Mouse (Mus musculus): ENCODE measurements around the gene Pdrg1.

The Pdrg1 gene

DNA sequence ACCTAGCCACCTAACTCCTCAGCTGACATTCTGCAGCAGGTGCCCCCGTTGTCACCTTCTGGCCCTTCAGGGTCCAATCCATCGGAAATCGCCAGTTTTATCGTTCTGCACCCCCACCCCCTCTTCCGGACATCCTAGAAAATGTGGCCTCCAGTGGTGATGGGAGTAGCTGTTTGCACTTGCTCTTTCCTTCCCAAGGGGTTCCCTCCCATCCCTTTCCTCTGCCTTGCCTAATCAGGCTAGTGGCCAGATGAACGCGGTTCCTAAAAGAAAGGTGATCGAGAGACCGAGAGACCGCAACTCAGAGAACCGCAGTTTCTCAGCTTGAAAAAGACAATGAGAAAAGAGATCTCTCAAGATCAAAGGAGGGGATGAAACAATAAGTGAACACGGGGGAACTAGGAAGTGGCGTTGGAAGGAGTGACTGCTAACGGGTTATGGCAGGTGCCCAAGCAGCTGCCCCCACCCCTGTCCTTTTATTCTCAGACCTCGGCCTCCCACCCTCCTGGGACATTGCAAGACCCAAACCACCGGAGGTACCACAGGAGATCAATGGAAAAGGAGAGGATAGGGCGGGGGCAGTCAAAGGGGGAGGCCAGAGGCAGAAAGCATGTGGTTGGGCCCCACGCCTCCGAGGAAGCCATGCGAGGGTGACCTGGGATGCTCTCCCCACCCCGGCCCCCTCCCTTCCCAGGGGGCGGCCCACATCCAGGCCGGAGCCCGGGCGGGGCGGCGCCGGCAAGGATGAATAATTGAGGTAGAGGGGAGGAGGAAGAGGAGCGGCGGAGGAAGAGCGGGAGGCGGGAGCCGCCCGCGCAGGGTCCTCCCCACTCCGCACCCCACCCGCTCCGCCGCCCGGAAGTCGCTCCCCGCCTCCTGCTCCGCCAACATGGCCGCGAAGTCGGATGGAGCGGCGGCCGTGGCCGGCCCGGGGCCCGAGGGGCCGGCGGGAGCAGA is 16.2 kb upstream of the Pdrg1 start, which contains the start of gene Xkr7:
Gene Xkr7, plus strand, starts transcription at position 727 of the 957 bp plus-strand sequence.
- peak in 1 of 2 experiments; percentile 28 for DNase-seq

DNA sequence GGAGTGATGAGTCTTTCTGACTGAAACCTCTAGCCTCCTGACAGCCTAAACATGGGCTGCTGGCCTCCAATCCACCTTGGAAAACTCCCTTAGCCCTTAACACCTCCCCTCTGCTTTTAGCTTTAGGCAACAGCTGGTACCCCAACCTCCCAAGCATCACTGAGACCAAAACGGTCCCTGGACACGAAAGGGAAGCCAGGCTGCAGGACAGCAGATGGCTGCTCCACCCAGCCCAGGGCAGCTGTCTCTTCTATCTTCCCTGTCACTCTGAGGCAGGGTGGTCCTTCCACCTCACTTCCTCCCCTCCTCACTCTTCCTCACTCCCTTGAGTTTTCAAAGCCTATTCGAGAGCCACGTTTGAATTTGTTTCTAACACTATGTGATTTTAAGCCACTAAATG is 15.2 kb upstream of the Pdrg1 start:
- DNase-seq, result no peak

DNA sequence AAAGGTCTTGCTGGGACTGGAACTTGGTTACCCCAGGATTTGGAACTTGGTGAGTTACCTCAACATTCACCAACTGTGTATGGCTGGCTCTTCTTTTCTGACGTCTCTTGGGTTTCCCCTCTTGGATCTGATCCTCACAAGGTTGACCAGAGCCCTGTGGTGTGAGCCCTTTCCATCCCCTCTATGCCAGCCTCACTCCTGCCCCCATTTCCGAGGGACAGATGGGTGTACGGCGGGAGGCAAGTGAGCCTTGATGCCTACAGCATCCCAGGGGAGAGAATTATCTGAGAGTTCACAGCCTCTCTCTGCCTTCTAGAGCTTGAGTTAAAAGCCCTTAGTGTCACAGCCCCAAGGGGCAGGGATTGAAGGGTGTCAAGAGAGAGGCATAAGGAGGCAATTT is 12.3 kb upstream of the Pdrg1 start:
- no peak for DNase-seq

DNA sequence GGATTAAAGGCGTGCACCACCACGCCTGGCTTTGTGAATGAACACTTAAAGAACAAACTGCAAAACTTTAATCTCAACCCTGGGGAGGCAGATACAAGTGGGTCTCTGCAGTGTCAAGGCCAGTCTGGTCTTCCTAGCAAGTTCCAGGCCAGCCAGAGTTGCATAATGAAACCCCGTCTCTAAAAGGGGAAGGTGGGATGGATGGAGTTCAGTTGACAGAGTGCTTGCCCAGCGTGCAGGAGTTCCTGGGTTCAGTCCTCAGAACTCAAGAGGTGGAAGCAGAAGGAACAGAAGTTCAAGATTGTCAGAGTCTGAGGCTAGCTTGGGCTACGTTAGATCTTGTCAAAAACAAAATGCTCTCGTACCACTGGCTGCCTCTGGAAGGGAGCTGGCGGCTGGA is 10.8 kb upstream of the Pdrg1 start:
- no peak for DNase-seq

DNA sequence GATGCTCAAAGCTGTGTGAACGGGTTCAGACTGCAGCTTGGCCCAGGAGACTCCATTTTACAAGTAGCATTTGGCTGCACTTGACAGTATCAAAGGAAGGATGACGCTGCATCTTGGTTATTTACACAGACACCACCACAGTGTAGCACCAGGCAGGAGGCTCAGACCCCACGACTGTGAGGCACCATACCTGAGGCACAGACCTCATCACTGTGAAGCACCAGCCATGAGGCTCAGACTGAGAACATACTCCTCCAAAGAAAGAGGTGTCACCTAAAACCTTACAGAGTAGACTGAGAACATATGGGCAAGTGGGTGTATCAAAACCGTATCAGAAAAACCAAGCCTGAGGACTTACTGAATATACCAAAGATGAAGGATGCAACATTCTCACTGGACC is 7.6 kb upstream of the Pdrg1 start:
- no peak for DNase-seq

DNA sequence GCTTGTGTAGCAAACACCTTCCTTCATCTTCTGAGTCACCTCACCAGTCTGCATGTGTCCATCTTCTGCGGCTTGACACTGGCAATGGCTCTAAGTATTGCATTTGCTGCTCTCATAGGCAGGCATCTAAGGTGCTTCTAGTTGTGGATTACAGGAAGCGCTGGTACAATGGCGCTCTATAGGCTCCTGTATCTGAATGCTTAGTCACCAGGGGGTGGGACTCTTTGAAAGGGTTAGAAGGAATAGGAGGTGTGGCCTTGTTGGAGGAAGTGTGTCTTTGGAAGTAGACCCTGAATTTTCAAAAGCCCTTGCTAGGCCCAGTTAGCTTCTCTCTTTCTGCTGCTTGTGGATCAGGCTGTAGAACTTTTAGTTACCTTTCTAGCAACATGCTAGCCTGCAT is 5.9 kb upstream of the Pdrg1 start:
- no peak for DNase-seq

DNA sequence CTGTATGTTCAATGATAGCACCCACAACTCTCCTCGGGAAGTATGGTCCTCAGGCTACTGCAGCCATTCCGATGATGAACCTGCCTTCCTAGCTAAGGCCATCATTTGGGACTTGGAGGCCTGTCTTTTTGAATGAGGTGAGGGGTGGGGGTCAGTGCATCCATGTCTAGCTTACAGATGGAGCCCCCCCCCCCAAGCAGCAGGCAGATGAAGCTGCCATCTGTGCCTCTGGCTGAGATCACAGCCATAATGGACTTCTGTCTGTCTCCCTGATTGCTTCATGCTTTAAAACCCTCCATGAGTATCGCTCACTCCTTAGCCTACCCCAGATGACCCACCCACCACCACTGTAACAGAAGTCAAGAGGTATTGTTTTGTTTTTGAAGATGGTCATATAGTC is 4.1 kb upstream of the Pdrg1 start:
- DNase-seq, result no peak

DNA sequence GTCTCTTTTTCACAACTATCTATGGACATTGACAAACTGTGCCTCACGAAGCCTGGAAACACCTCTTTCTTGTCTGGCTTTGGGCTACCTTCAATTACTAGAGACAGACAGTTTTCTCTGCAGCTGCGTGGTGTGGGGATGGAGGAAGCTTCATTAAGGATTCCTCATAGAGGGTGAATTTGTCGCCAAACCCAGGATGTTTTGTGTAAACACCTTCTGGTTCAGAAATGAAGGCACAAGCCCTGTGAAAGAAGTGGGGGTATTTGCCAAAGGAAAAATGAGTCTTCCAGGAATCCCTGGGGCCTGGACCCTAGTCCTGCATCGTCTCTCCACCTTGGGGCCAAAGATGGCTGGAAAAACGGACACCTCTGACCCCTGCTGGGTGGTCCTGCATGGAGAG is 1.6 kb upstream of the Pdrg1 start:
- DNase-seq, result no peak

DNA sequence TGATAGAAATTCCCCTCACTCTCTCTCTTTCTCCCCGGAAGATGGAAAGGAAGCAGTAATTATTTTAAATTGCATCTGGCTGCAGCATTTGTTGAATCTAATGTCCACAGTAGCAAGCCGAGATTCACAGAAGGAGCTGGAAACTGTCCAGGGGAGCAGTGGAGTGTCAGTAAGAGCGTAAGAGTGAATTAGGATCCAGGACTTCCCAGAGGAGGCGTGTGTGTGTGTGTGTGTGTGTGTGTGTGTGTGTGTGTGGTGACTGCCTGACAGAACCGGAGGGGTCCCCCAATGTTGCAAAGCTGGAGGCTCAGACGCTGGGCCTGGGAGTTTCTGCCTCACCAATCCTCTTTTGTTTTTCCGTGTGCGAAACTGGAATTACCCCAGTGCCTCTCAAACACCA is 577 bp upstream of the Pdrg1 start:
- no peak for DNase-seq

DNA sequence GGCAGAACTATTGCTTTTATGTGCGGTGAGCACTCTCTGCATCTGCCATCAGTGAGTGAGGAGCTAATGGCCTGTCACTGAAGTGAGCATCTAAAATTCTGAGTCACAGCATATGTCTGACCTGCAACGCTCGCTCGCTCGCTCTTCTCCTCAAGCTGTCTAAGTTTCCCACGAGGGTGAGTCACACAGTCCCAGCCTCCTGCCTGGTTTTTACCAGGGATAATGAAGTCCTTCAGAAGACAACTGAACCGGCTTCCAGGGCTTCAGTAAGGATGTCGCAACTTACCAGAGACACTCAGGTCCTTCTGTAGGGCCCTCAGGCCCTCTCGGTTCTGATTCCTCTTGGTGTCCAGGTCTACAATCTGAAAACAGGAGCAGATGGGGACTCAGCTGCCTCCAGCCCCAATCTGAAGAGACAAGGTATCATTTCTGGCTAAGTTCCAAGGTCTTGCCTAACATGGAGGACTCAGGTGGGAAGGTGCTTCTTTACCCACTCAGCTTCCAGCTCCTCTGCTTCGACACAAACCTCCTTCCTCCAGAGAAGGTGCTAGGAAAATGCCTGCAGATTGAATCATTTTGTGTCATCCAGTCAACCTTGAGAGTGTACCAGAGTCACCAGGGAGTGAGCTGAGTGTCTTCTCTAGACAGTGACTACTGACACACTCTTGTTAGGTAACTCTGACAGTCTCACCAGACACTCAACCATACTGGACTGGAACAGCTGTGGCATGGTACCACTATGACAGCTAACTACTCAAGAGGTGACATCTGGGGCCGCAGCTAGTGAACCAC is 1.3 kb downstream of the Pdrg1 start:
- no peak for DNase-seq

DNA sequence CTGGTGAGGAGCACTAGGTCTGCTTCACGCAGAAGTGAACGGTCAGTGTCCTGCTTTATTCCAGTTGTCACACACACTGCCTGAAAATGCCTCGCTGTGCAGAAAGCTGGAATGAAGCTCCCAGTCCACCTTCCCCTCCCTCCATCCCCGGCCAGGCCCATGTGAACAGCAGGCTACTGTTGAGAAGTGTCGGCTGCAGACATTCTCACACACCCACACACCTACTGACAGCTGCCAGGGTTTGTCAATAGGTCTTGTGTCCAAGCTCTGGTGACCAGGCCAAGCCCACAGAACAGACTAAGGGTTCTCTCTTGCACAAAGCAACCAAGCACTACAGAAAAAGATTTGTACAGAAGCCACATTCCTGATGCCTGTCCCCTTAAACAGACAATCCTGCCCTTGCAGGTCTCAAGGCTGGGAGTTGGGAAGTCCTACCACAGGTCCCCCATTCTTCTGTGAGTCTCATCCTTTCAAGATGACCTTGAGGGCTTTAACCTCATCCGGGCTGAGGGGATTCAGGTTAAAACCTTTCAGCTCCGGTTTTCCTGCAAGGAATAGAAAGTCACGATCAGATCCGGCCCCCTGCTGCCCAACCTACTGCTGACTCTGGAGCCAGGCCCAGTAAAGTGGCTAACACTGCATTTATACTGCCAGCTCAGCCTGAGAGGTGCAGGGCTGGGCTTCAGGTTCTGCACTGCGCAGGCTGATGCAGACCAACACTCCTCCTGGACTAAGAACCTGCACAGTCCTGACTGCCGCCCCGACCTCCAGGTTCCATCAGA is 5.8 kb downstream of the Pdrg1 start:
- DNase-seq, result no peak

DNA sequence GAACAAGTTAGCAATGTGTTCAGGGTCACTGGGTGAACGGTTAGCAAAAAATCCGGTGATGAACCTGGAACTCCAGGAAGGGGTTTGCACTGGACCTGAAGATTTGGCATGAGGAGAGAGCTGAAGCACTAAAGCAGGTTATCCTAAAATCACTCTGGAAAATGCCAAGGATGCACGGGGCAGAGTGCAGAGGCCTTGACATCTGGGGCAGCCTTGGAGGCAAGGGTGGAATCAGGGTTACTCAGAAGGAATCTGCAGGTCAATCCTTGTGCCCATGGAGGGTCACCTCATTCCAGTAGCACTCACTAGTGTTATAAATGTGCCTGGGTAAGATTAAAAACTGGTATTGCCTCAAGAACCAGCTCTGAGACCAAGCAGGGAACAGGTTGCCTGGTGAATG is 9.2 kb downstream of the Pdrg1 start:
- DNase-seq, result no peak

DNA sequence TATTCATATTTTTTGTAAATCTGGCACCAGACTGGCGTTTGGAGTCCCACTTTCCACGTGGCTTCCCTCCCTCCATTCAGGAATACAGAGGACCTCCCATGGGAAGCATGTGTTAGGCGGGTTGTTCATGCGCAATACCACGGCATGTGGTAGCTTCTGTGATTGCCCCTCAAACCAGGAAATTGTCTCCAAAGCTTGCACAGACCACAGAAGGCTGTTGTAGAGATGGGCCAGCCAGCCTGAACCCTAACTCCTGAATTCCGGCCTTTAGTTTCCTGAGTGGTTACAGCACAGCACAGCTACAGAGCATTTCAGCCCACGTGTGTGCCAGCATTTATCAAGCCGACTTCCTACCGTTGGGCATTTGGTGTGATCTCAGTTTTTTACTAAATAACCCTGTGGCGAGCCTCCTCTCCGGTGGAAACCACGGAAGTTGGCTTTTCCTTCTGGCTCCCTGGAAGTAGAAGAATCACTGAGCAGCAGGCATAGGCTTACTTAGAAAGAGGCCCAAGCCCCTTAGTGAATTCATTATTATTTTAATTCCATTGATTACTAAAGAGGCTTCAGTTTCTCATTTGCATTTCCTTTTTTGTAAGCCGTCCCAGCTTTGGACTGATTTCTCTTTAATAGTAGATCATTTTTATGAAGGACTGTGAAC is 11.4 kb downstream of the Pdrg1 start:
- DNase-seq, result no peak

DNA sequence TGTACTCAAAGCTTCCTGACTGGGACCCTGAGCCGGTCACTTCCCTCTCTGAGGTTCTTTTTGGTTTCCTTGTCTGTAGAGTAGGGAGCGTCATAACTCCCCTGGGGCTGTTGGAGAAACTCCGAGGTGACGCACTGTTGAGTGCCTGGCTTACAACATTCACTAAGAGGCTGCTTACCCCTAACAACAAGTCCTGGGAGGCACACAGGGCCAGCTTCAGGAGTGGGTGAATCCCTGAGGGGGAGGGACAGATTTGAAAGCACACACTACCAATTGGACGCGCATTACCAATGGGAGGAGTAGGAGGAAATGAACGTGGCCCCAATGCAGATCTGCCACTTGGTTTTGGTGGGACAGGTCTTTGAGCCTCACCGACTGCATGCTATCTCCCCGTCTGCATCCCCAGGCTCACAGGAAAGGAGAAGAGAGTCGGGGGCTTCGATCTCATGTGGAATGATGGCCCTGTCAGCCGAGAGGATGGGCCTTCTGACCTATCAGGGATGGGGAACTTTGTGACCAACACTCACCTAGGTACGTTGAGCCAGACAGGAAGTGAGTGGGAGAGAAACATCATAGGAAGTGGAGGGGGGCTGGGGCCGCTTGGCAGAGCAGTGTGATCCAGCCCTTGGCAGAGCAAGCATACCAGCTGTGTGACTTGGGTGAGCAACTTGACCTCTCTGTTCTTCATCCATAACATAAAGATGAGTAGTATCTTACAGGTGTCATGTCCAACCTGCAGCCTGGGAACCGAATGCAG is 12.6 kb downstream of the Pdrg1 start:
- peak; percentile 10 to 21 for DNase-seq

DNA sequence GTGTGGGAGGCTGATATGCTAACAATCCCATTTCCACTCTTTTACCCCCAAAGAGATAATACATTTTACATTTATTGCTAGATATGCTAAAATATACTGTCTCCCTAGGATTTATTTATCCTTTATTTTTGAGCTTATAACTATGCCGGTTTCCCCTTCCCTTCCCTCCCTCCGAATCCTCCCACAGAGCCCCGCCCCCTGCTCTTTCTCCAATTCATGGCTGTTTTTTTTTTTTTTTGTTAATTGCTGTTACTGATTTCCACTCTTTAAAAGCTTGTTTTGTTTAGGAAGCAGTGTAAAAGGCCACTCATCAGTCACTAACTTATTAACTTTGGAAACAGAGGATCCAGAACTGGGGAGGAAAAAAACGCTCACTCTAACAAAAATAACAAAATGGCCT is 18.2 kb downstream of the Pdrg1 start:
- no peak for DNase-seq

DNA sequence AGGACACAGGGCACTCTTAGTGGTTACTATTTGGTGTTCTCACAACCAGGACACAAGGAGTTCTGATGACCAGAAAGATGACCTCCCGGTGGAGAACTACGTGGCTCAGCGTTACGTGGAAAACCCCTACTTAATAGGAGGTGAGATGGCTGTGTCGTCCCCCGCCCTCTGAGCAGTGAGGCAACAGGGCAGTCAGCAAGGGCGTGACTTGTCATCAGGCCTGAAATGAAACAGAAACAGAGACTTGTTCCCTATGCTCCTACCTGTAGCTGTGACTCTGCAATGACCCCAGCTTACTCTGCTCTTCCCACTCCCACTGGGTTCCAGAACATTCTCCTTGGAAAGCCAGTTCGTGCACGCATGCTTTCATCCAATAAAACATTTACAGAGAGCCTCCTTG is 23.7 kb downstream of the Pdrg1 start:
- DNase-seq, result no peak

DNA sequence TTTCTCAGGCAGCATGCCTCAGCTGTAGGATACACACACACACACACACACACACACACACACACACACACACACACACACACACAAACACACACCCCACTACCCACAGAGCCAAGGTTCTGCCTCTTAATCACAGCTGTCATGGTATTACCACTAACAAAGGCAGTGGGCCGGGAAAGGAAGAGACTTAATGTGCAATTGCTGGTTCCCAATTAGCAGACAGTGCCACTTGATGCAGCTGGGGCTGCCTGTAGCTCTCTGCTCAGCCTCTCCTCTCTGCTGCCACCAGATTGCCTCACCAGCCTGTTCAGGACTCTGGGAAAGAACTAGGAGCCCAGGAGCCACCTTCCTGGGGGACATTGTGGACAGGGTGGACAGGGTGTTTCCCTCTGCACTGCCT is 29.6 kb downstream of the Pdrg1 start:
- no peak for DNase-seq

DNA sequence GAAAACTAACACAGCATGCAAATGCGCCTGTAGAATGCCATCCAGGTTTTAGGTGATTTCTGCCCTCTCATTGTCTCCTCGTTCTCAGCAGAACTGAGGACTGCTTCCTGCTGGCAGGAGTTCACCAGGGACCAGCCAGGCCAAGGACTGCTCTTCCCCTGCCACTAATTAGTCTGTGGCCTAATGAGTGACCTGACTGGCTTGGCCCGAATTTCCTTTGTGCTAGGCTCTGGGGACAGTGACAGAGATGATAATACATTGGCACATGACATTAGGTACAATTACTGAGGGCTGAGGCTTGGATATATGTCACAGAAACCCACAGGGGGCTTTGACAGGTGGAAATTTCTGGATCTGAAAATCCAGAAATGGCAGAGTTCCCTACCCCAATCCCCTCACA is 38.2 kb downstream of the Pdrg1 start:
- DNase-seq, result no peak

DNA sequence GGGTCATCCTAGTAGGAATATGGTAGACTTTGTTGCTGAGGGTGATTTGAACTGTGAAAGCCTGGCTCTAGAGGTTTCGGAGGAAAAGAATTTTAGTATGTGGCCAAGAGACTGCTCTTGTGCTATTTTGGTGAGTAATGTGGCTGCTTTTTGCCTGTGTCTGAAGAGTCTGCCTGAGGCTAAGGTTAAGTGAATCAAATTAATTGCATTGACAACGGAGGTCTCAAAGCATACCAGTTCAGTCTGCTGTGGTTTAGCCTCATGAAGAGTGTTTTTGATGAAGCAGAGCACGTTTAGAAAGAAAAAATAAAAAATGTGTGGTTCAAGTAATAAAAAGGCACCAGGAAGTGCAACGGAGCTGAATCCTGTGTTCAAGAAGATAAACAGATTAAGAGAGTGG is 49.7 kb downstream of the Pdrg1 start:
- DNase-seq, result no peak

DNA sequence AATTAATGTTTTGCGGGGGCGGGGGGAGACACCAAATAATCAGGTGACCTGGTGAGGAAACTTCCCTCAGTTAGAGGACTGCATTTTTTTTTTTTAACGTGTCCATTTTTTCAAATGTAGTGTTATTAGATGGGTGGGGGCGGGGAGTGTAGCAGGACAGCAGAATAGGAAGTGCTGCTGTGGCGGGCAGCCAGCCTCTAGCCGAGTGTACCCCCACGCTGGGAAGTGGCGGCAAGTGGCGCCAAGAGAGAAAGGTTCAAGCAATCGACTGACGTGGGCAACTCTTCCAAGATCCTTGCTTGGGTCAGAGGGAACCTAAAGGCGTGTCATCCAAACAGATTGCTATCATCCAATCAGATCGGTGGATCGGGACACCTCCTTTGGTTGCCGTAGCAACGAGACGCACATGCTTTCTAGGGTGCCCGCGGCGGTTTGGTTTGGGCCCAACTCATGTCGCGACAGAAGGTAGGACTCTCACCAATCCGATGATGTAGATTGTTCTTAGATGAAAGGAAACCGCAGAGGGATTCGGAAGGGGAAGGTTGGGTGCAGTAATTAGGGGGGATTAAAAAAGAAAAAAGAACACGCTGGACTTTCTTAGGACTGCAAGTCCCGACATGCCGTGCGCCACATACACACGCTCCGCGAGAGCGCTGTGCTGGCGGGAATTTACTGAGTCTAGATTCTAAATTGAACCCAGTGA is 53.0 kb downstream of the Pdrg1 start, which contains the start of gene Ttll9:
Gene Ttll9, plus strand, starts transcription at position 395 of the 703 bp plus-strand sequence.
- peak; percentile 13 to 14 for DNase-seq
